Mouse (Mus musculus): ENCODE measurements around the gene Arpc1b.

GRCm38 (mm10) chr5:145084822-145085221 lies 29.2 kb upstream of the Arpc1b start:
- TF ChIP-seq CTCF (conservative IDR thresholded peaks at IDR 0.05; ENCODE audit: low read length) (no peak), NANOG (IDR thresholded peaks at IDR 0.05; ENCODE audit: borderline replicate concordance, low read length) (no peak), POU5F1 (IDR thresholded peaks at IDR 0.05; ENCODE audit: borderline replicate concordance, low read length) (no peak)
